Mouse (Mus musculus) urinary bladder, postnatal 14 days (tissue): ENCODE measurements at regions not wholly inside any gene's neighbourhood (a gene's known extent, or its start where the extent isn't known, plus 50 kb on each side); places are given as distances from the start of the nearest gene placed in this dataset.

ENCODE experiments used
- DNase-seq: peaks from one replicate; pipeline ENCODE4 v3.0.0; 2021; ENCODE audit warnings: low spot score

GRCm38 (mm10) chr17:22795213-22795612, 71.7 kb downstream of the Zfp945 start:
- no peak for DNase-seq

- no peak for DNase-seq
Measured at GRCm38 (mm10) chr17:22784481-22784880, 82.5 kb downstream of the Zfp945 start.

- DNase-seq, result no peak
Measured at GRCm38 (mm10) chr17:22745736-22746135, 121.2 kb downstream of the Zfp945 start.

GRCm38 (mm10) chr17:22739581-22740178, 127.3 kb downstream of the Zfp945 start:
- DNase-seq, result peak; percentile 49

- DNase-seq, result no peak
Measured at GRCm38 (mm10) chr17:22739173-22739572, 127.8 kb downstream of the Zfp945 start.

- DNase-seq, result no peak
Measured at GRCm38 (mm10) chr17:22736360-22736759, 130.6 kb downstream of the Zfp945 start.
